Mouse (Mus musculus): ENCODE measurements at regions not wholly inside any gene's neighbourhood (a gene's known extent, or its start where the extent isn't known, plus 50 kb on each side); places are given as distances from the start of the nearest gene placed in this dataset.

- TF ChIP-seq MAX (IDR thresholded peaks at IDR 0.05; ENCODE audit: low read depth) (no peak), CEBPB (IDR thresholded peaks at IDR 0.05; ENCODE audit: insufficient read depth, poor library complexity, severe bottlenecking) (no peak), USF1 (IDR thresholded peaks at IDR 0.05; ENCODE audit: low read depth) (no peak), MYOD1 (IDR thresholded peaks at IDR 0.05; ENCODE audit: control insufficient read depth in 1 of 3, insufficient read length in 2 of 3, low read depth in 2 of 3) (no peak), TCF12 (IDR thresholded peaks at IDR 0.05; ENCODE audit: insufficient read depth, poor library complexity, severe bottlenecking) (no peak), POLR2AphosphoS2 (IDR thresholded peaks at IDR 0.05; ENCODE audit: insufficient read length, low read depth) (no peak), E2F4 (IDR thresholded peaks at IDR 0.05; ENCODE audit: insufficient read depth) (no peak), SRF (IDR thresholded peaks at IDR 0.05; ENCODE audit: control insufficient read depth, insufficient read length, low read depth) (no peak), TCF3 (IDR thresholded peaks at IDR 0.05; ENCODE audit: insufficient read length, low read depth) (no peak), POLR2A (IDR thresholded peaks at IDR 0.05; ENCODE audit: insufficient read length, low read depth) (no peak), MYOG (IDR thresholded peaks at IDR 0.05; ENCODE audit: control insufficient read depth in 1 of 3, insufficient read depth in 1 of 3, insufficient read length in 2 of 3, low read depth in 2 of 3) (no peak), REST (IDR thresholded peaks at IDR 0.05; ENCODE audit: insufficient read depth, insufficient read length) (no peak)
- H3K27me3 ChIP-seq (ENCODE audit: control insufficient read depth, insufficient read depth, insufficient read length) = no peaks in the 10 kb centered on the region
- no peak overlapping the region for H3ac ChIP-seq (ENCODE audit: control insufficient read depth, insufficient read length)
- H3K4me2 ChIP-seq (ENCODE audit: low read depth) = peak overlapping the region; percentile 88
- no peaks in the 10 kb centered on the region for H3K79me2 ChIP-seq (ENCODE audit: control insufficient read depth, insufficient read depth)
- H3K36me3 ChIP-seq (ENCODE audit: control insufficient read depth, insufficient read depth) = no peaks in the 10 kb centered on the region
- no peak overlapping the region for H3K4me3 ChIP-seq
These were observed 328.1 kb downstream of the Osr1 start for GRCm38 (mm10) chr12:9897980-9898379.

- Histone ChIP-seq H3ac (ENCODE audit: control insufficient read depth, insufficient read length) (no peak overlapping the region), H3K36me3 (ENCODE audit: control insufficient read depth, insufficient read depth) (no peaks in the 10 kb centered on the region), H3K4me3 (no peak overlapping the region), H3K27me3 (ENCODE audit: control insufficient read depth, insufficient read depth, insufficient read length) (no peaks in the 10 kb centered on the region), H3K79me2 (ENCODE audit: control insufficient read depth, insufficient read depth) (no peaks in the 10 kb centered on the region), H3K4me2 (ENCODE audit: low read depth) (peak overlapping the region; percentile 88)
- TF ChIP-seq POLR2A (IDR thresholded peaks at IDR 0.05; ENCODE audit: insufficient read length, low read depth) (no peak), TCF12 (IDR thresholded peaks at IDR 0.05; ENCODE audit: insufficient read depth, poor library complexity, severe bottlenecking) (peak; percentile 69), USF1 (IDR thresholded peaks at IDR 0.05; ENCODE audit: low read depth) (no peak), MYOD1 (IDR thresholded peaks at IDR 0.05; ENCODE audit: control insufficient read depth in 1 of 3, insufficient read length in 2 of 3, low read depth in 2 of 3) (peak in 2 of 3 experiments; percentile 38 to 80), CEBPB (IDR thresholded peaks at IDR 0.05; ENCODE audit: insufficient read depth, poor library complexity, severe bottlenecking) (0 out of 2 replicates have a peak, but pooled peaks have one; percentile 30), MYOG (IDR thresholded peaks at IDR 0.05; ENCODE audit: control insufficient read depth in 1 of 3, insufficient read depth in 1 of 3, insufficient read length in 2 of 3, low read depth in 2 of 3) (peak in 2 of 3 experiments; percentile 11 to 81)
These were observed 328.5 kb downstream of the Osr1 start for GRCm38 (mm10) chr12:9898420-9898819.

- Histone ChIP-seq H3ac (ENCODE audit: control insufficient read depth, insufficient read length) (no peak overlapping the region), H3K36me3 (ENCODE audit: control insufficient read depth, insufficient read depth) (no peaks in the 10 kb centered on the region), H3K4me2 (ENCODE audit: low read depth) (no peak overlapping the region), H3K4me3 (no peak overlapping the region), H3K27me3 (ENCODE audit: control insufficient read depth, insufficient read depth, insufficient read length) (no peaks in the 10 kb centered on the region), H3K79me2 (ENCODE audit: control insufficient read depth, insufficient read depth) (no peaks in the 10 kb centered on the region)
- TF ChIP-seq REST (IDR thresholded peaks at IDR 0.05; ENCODE audit: insufficient read depth, insufficient read length) = no peak
- TF ChIP-seq SRF (IDR thresholded peaks at IDR 0.05; ENCODE audit: control insufficient read depth, insufficient read length, low read depth) = no peak
- no peak for TF ChIP-seq MAX (IDR thresholded peaks at IDR 0.05; ENCODE audit: low read depth)
- TF ChIP-seq MYOD1 (IDR thresholded peaks at IDR 0.05; ENCODE audit: control insufficient read depth in 1 of 3, insufficient read length in 2 of 3, low read depth in 2 of 3) = no peak
- TF ChIP-seq MYOG (IDR thresholded peaks at IDR 0.05; ENCODE audit: control insufficient read depth in 1 of 3, insufficient read depth in 1 of 3, insufficient read length in 2 of 3, low read depth in 2 of 3) = no peak
- no peak for TF ChIP-seq USF1 (IDR thresholded peaks at IDR 0.05; ENCODE audit: low read depth)
- no peak for TF ChIP-seq POLR2AphosphoS2 (IDR thresholded peaks at IDR 0.05; ENCODE audit: insufficient read length, low read depth)
- no peak for TF ChIP-seq CEBPB (IDR thresholded peaks at IDR 0.05; ENCODE audit: insufficient read depth, poor library complexity, severe bottlenecking)
- no peak for TF ChIP-seq TCF12 (IDR thresholded peaks at IDR 0.05; ENCODE audit: insufficient read depth, poor library complexity, severe bottlenecking)
- TF ChIP-seq POLR2A (IDR thresholded peaks at IDR 0.05; ENCODE audit: insufficient read length, low read depth) = no peak
- TF ChIP-seq TCF3 (IDR thresholded peaks at IDR 0.05; ENCODE audit: insufficient read length, low read depth) = no peak
- TF ChIP-seq E2F4 (IDR thresholded peaks at IDR 0.05; ENCODE audit: insufficient read depth) = no peak
These were observed 332.0 kb downstream of the Osr1 start for GRCm38 (mm10) chr12:9901948-9902347.

GRCm38 (mm10) chr12:9903702-9904231 is 333.9 kb downstream of the Osr1 start:
- Histone ChIP-seq H3K4me2 (ENCODE audit: low read depth) (no peak overlapping the region), H3K79me2 (ENCODE audit: control insufficient read depth, insufficient read depth) (no peaks in the 10 kb centered on the region), H3ac (ENCODE audit: control insufficient read depth, insufficient read length) (no peak overlapping the region), H3K36me3 (ENCODE audit: control insufficient read depth, insufficient read depth) (no peaks in the 10 kb centered on the region), H3K4me3 (no peak overlapping the region), H3K27me3 (ENCODE audit: control insufficient read depth, insufficient read depth, insufficient read length) (no peaks in the 10 kb centered on the region)
- TF ChIP-seq CEBPB (IDR thresholded peaks at IDR 0.05; ENCODE audit: insufficient read depth, poor library complexity, severe bottlenecking) (no peak), MYOG (IDR thresholded peaks at IDR 0.05; ENCODE audit: control insufficient read depth in 1 of 3, insufficient read depth in 1 of 3, insufficient read length in 2 of 3, low read depth in 2 of 3) (no peak), SRF (IDR thresholded peaks at IDR 0.05; ENCODE audit: control insufficient read depth, insufficient read length, low read depth) (no peak), MYOD1 (IDR thresholded peaks at IDR 0.05; ENCODE audit: control insufficient read depth in 1 of 3, insufficient read length in 2 of 3, low read depth in 2 of 3) (no peak), REST (IDR thresholded peaks at IDR 0.05; ENCODE audit: insufficient read depth, insufficient read length) (no peak), POLR2A (IDR thresholded peaks at IDR 0.05; ENCODE audit: insufficient read length, low read depth) (no peak), TCF3 (IDR thresholded peaks at IDR 0.05; ENCODE audit: insufficient read length, low read depth) (no peak), TCF12 (IDR thresholded peaks at IDR 0.05; ENCODE audit: insufficient read depth, poor library complexity, severe bottlenecking) (no peak), USF1 (IDR thresholded peaks at IDR 0.05; ENCODE audit: low read depth) (no peak), MAX (IDR thresholded peaks at IDR 0.05; ENCODE audit: low read depth) (no peak), POLR2AphosphoS2 (IDR thresholded peaks at IDR 0.05; ENCODE audit: insufficient read length, low read depth) (no peak), E2F4 (IDR thresholded peaks at IDR 0.05; ENCODE audit: insufficient read depth) (no peak)

Data from myocyte (in vitro differentiated cells).